Mouse (Mus musculus) urinary bladder, postnatal 14 days (tissue): ENCODE measurements around the gene 4930469K13Rik.
A peak's percentile ranks its signal among the peaks of the same experiment; 100 is the strongest.

Experiments
- DNase-seq: peaks from one replicate; pipeline ENCODE4 v3.0.0; 2021; ENCODE audit warnings: low spot score

The 4930469K13Rik gene

GRCm38 (mm10) chr11:34042808-34043207 lies 55.5 kb downstream of the 4930469K13Rik start:
- no peak for DNase-seq

- no peak for DNase-seq
Observed at GRCm38 (mm10) chr11:34040061-34040460, 58.3 kb downstream of the 4930469K13Rik start.

- DNase-seq: no peak
Observed at GRCm38 (mm10) chr11:34035909-34036658, 62.3 kb downstream of the 4930469K13Rik start.

- no peak for DNase-seq
Observed at GRCm38 (mm10) chr11:34034794-34035193, 63.6 kb downstream of the 4930469K13Rik start.

- DNase-seq: no peak
Observed at GRCm38 (mm10) chr11:34034008-34034505, 64.3 kb downstream of the 4930469K13Rik start.

- DNase-seq: peak; percentile 19
Observed at GRCm38 (mm10) chr11:34031015-34031805, 67.1 kb downstream of the 4930469K13Rik start.

- DNase-seq: no peak
Observed at GRCm38 (mm10) chr11:34029658-34030057, 68.7 kb downstream of the 4930469K13Rik start.

GRCm38 (mm10) chr11:34025091-34025490 lies 73.3 kb downstream of the 4930469K13Rik start:
- no peak for DNase-seq

- DNase-seq: no peak
Observed at GRCm38 (mm10) chr11:34012007-34012652, 86.2 kb downstream of the 4930469K13Rik start.

- no peak for DNase-seq
Observed at GRCm38 (mm10) chr11:34010859-34011172, 87.5 kb downstream of the 4930469K13Rik start.

GRCm38 (mm10) chr11:34010133-34010858 lies 88.1 kb downstream of the 4930469K13Rik start:
- no peak for DNase-seq

- DNase-seq: no peak
Observed at GRCm38 (mm10) chr11:34009316-34010087, 88.9 kb downstream of the 4930469K13Rik start.

- DNase-seq: peak; percentile 55
Observed at GRCm38 (mm10) chr11:34008702-34009101, 89.7 kb downstream of the 4930469K13Rik start.

GRCm38 (mm10) chr11:34008214-34008613 lies 90.1 kb downstream of the 4930469K13Rik start:
- DNase-seq: no peak

GRCm38 (mm10) chr11:34007616-34008015 lies 90.7 kb downstream of the 4930469K13Rik start:
- no peak for DNase-seq

GRCm38 (mm10) chr11:34002593-34002965 lies 95.8 kb downstream of the 4930469K13Rik start:
- no peak for DNase-seq

- DNase-seq: peak; percentile 48
Observed at GRCm38 (mm10) chr11:34001938-34002592, 96.3 kb downstream of the 4930469K13Rik start.

GRCm38 (mm10) chr11:34000416-34000815 lies 97.9 kb downstream of the 4930469K13Rik start:
- DNase-seq: no peak

- DNase-seq: no peak
Observed at GRCm38 (mm10) chr11:33998244-33998643, 100.1 kb downstream of the 4930469K13Rik start.

GRCm38 (mm10) chr11:33993496-33993895 lies 104.9 kb downstream of the 4930469K13Rik start:
- no peak for DNase-seq

- DNase-seq: no peak
Observed at GRCm38 (mm10) chr11:33992938-33993337, 105.4 kb downstream of the 4930469K13Rik start, which contains the start of gene Kcnip1. Gene Kcnip1 (minus strand): TSS chr11:33993152.
